Mouse (Mus musculus): Measurements from ENCODE around the gene Akap7. TPM values are rescaled to one million over a fixed set of nuclear protein-coding genes. Genes with fewer than 3 reads are reported as not detected.

The Akap7 gene
- total and polyA plus RNA-seq, 3 experiments = 1.7 to 73.3 (median 70.3) TPM

DNA sequence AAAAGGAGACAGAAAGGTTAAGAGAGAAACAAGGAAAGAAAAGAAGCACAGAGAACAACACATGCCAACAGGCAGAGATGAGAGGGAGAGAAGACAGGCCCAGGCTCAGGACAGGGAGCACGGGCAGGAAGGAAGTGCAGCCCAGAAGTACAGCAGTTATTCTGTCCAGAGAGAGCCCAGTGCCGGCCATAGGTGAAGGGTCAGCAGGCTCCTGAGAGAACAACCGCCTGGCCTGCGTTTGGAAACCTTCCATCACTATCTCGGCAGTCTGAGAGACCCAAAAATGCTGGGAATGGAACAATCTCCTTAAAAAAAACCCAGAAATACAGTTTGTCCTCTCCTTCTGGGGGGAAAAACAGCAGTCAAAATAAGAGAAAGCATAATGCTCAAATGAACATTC lies 50.2 kb downstream of the Akap7 start:
- no peak for DNase-seq

- DNase-seq = no peak
Observed at GRCm38 (mm10) chr10:25253474-25253873, 54.2 kb downstream of the Akap7 start.

DNA sequence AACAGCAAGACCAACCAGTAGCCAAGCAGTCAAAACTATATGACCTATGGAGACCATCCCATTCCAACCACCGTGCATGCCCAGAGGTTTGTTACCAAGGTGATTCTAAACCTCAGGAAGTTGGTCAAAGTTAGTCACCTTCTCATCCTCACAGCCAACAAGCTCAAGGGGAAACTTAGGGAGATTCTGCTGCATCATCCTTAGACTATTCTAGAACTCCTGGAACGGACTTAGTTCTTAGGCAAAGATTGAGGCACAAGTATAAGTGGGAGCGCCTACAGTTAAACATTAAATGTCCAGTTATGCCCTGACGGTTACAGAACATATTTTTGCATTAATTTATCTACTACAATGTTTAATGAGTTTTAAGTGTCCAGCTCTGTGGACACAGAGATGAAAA lies 54.7 kb downstream of the Akap7 start:
- no peak for DNase-seq

DNA sequence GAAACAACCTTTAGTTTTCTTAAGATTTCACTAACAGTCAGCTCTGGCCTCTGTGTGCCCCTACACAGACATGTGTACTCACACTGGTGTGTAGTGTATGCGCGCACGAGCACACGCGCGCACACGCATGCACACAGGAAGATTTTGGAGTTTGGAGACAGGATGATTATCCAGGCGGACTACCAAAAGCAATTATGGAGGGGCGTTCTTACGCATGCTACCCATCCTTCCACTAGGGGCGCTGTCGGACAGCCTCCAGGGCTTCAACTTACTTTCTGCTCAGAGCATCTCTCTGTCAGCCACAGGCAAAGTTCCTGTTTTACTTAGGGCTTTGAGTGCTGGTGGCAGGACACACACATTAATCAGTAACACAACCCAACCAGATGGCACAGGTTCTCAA lies 57.6 kb downstream of the Akap7 start:
- DNase-seq = peak; percentile 46

- DNase-seq = no peak
Observed at GRCm38 (mm10) chr10:25246173-25246572, 61.5 kb downstream of the Akap7 start.

- DNase-seq = peak; percentile 37
Observed at GRCm38 (mm10) chr10:25239156-25239555, 68.5 kb downstream of the Akap7 start.

GRCm38 (mm10) chr10:25234080-25234479 lies 73.6 kb downstream of the Akap7 start:
- no peak for DNase-seq

DNA sequence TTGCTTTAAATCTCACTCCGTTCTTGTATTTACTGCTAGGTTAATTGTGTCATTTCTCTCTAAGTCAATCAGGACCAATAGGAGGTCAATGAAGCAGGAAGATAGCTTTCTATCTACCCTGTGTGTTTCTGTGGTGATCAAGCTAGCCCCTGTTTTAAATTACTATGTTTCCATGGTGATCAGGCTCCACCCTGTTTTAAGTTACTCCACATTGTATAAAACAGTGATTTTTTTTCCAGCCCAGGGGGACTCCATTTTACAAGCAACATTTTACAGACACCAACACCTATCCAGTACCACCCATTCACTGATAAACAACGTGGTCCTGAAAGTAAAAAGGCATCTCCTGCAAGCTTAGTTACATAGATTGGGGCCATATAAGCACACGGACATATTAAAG lies 75.0 kb downstream of the Akap7 start:
- DNase-seq = no peak

DNA sequence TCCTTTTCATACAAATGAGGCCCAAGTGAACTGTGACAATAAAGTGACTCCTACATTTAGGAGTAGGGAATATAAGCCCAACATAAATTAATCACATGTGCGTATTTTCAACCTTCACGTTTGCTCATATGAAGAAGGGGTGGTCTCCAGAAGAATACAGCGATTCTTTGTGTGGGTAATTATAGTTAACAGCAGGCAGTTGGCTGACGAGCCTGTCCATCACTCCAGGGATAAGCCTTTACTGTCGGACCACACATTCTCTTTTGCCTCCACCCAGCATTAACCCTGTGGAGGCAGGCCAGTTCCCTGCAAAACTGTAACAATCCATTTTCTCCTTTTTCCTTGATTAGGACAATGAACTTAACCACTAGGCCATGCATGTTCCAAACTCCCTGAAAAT lies 76.3 kb downstream of the Akap7 start:
- DNase-seq = no peak

GRCm38 (mm10) chr10:25224371-25224770 lies 83.3 kb downstream of the Akap7 start:
- DNase-seq = no peak

DNA sequence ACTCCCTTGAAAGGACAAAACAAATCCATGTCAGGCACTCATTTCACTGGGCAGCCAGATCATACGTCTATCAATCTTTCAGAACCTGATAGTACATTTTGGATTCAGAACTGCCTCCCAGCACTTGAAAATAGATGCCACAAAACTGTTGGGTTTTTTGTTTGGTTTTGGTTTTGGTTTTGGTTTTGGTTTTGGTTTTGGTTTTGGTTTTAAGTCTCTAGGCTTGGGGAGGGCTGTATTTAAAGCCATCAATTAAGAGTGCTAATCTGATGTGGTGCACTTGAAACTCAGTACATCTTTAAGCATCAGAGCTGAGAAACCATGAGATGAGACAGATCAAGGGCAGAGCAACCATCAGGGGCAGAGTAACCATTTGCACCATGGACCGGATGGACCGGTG lies 86.9 kb downstream of the Akap7 start:
- DNase-seq = no peak

- DNase-seq = no peak
Observed at GRCm38 (mm10) chr10:25219901-25220495, 87.7 kb downstream of the Akap7 start.

GRCm38 (mm10) chr10:25219220-25219628 lies 88.4 kb downstream of the Akap7 start:
- peak; percentile 55 for DNase-seq

DNA sequence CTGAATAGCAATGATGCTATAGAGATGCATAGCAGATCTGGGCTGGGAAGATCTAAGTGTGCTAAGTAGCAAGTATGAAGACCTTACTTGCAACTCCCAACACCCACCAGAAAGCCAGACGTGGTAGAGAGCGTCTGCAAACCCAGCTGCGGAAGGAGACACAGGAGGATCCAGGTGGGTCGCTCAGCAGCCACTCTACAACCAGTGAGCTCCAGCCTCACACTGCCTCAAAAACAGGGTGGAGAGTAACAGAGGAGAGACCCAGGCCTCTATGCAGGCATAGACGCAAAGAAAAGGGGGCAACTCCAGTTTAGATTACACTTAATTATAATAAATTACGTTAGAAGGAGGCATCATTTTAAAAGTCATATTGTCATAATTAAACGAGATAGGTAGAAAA lies 88.9 kb downstream of the Akap7 start:
- DNase-seq = no peak

DNA sequence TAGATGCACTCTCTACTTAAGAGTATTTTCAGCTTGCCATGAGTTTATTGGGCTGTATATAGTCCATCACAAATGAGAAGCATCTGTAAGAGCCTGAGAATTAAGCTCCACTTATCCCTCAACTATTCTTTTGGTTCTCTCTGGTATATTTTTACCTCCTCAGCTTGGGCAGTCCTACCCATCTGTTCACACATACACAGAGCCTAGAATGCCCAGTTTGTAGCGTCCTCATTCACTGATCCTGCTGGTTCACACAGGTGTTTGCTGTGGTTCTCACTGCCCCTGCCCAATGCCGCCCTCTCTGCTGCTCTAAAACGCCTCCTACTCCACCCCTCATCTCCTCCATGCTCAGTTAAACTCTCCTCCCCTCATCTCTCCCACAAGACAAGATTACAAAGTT lies 91.7 kb downstream of the Akap7 start:
- DNase-seq = no peak

- no peak for DNase-seq
Observed at GRCm38 (mm10) chr10:25213716-25214115, 94.0 kb downstream of the Akap7 start.

DNA sequence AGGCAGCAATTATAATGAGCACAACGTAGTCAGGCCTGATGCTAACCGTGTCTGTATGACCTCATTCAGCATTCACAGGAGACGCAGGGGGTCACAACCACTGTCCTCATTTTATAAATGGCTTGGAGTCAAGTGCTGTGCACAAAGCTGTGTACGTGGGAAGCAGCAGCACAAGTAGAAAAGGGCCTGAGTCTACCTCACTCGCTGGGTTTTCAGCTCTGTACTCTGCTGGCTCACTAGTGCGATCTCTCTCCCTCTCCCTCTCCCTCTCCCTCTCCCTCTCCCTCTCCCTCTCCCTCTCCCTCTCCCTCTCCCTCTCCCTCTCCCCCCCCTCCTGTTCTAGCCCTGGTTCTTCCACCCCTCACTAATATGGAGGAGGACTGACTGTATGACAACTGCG lies 99.1 kb downstream of the Akap7 start:
- DNase-seq = no peak

DNA sequence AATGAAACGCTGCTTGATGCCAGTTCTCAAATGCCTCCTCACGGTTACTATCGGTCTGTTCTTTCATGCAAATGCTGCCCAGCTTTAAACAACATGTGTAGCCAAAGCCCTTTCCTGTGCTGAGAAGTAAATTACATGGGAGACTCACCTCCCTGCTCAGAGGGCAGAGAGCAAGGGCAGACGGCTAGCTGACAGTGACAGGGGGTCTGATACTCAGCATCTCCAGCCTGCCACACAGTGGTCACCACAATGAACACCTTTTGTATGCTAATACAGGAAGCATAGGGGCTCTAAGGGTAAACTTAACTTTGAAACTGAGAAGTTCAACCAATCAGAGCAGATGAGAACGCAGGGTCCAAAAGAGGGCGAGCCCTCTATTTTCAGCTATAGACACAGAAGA lies 99.8 kb downstream of the Akap7 start:
- no peak for DNase-seq

DNA sequence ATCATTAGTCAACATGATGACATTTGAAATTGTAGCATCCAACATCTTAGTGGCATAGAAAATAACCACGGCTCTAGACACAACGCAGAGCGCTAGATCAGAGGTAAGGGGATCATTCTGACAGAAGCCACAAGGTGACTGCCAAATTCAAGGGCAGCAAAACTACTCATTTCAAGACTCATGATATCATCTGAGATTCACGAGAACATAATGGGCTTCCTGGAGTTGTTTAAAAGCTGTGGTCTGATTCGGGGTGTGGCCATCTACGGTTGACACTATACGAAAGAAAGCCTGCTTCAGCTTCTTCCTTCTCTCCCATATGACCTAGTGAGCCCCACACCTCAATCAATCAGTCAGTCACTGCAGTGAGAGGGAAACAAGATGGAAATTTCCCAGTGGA lies 107.0 kb downstream of the Akap7 start:
- no peak for DNase-seq

- peak; percentile 84 for DNase-seq
Observed at GRCm38 (mm10) chr10:25199510-25200353, 107.9 kb downstream of the Akap7 start.

DNA sequence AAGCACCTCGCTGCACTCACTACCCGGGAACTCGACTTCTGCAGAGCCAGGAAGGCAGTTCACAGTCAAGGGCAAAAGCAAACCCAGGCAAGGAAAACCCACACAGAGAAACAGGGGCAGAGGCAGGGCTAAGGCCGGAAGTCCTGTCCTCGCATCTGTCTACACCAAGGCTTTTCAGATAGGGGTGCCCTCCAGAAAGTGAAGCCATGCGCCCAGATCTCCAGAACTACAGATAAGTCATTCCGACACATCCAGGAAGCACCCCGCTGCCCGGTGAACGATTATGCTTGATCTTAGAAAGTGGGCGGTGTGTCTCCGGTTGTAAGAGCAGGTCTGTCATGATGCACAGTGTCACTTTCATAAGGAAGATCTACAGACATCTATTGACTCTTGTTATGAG lies 109.1 kb downstream of the Akap7 start:
- DNase-seq = peak; percentile 68

DNA sequence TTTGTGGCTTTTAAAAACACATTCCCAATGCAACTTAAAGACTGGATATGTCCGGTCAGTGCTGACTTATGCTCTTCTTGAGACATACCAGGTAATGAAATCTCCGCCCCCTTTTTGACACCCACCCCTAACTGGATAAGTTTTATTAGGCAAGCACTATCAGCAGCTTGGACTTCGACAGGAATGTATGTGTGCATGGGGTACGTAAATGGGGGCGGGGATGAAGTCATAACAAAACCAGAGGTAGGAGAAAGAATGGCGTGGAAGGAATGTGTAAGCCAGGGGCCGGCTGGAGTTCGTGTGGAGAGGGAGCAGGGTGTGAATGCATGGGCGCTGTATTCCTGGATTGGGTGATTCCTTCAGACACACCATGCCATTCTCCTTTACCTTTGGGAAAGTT lies 109.6 kb downstream of the Akap7 start:
- no peak for DNase-seq

DNA sequence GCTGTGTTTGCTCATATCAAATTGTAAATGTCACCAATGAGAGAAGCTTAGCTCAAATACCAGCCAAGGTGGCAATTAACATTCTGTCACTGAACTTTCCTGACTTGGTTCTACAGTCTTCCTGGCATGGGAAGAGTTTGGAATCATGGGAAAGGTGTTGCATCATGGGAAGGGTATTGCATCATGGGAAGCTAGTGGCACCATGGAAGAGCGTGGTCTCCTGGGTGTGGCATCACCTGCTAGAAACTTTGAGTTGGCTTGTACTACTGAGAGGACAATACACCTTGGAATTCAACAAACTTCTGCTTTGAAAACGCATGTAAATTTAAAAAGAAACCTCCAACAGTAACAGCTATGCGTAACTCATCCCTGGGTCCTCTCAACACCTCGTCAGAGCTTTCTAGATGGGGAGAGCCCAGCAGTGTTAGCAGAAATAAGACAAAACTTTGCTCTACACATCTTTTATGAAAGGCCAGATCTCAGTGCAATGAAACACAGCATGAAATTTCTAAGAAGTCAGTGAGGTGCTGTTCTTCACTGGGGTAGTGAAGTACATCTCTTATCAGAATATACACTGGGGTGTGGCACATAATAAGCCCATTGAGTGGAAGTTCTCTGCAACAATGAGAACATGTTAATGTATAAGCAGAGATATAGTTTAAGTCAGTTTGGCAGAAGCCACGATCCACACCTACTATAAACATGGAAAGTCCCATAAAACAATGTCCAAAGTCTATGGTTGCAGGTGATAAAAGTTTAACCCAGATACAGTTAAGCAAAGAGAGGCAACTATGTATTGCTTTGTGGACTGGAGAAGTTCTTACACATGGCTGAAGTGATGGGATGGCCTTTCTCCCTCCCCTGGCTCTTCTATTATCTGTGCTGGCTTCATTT lies 115.2 kb downstream of the Akap7 start:
- no peak for DNase-seq

All from adrenal gland, adult 2 months (tissue).